Mouse (Mus musculus) stomach, postnatal 0 days (tissue): ENCODE data around the gene Irs2.

ENCODE experiments used
- CTCF ChIP-seq: IDR thresholded peaks from 2 replicates; pipeline ENCODE4 v1.5.1; 2016; ENCODE audit warnings: antibody characterized with exemption, low read depth, mild to moderate bottlenecking, moderate library complexity
- EP300 ChIP-seq: optimal IDR thresholded peaks from 2 replicates; pipeline ENCODE3; 2016; ENCODE audit warnings: antibody characterized with exemption

- TF ChIP-seq CTCF (no peak), EP300 (no peak)
Observed at GRCm38 (mm10) chr8:11040088-11040487, 31.8 kb upstream of the Irs2 start.
